Mouse (Mus musculus) liver, adult 2 months (tissue): ENCODE data around the gene Tango2.

Experiments
- CTCF ChIP-seq: fragments of 200-500 bp; IDR thresholded peaks from 2 replicates; pipeline ENCODE4 v1.5.1; 2011; ENCODE audit warnings: low read depth, low read length, control low read depth
- POLR2A ChIP-seq: fragments of 200-500 bp; IDR thresholded peaks from 2 replicates; pipeline ENCODE4 v1.6.1; 2011; ENCODE audit warnings: low read length, control low read depth; ENCODE audit not compliant: insufficient read depth; ENCODE audit errors: extremely low read depth

DNA sequence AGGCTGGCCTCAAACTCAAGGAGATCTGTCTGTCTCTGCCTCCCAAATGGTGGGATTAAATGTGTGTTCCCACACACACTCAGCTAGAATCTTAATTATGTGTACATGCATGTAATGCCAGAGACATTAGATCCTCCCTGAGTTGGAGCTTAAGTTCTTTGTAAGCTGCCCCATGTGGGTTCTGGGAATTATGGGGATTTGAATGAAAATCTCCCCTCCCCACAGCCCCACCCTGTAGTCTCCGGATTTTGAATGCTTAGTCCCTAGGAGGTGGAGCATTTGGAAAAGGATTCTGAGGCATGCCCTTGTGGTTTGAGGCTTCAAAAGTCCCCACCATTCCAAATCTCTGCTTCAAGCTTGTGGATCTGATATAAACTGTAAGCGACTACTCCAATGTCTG, 72.7 kb downstream of the Tango2 start:
- no peak for TF ChIP-seq CTCF
- TF ChIP-seq POLR2A = no peak
